Mouse (Mus musculus) testis, adult 2 months (tissue): ENCODE data around the gene Cysltr2.

ENCODE experiments used
- CTCF ChIP-seq: fragments of 200-500 bp; IDR thresholded peaks from 2 replicates; pipeline ENCODE4 v1.5.1; 2012; ENCODE audit warnings: low read depth, mild to moderate bottlenecking, inconsistent platforms, low read length, moderate library complexity; ENCODE audit not compliant: control insufficient read depth, insufficient read depth, insufficient replicate concordance
- POLR2A ChIP-seq: fragments of 200-500 bp; IDR thresholded peaks from 2 replicates; pipeline ENCODE4 v1.6.1; 2012; ENCODE audit warnings: low read depth, mild to moderate bottlenecking, inconsistent platforms, low read length, moderate library complexity; ENCODE audit not compliant: control insufficient read depth

DNA sequence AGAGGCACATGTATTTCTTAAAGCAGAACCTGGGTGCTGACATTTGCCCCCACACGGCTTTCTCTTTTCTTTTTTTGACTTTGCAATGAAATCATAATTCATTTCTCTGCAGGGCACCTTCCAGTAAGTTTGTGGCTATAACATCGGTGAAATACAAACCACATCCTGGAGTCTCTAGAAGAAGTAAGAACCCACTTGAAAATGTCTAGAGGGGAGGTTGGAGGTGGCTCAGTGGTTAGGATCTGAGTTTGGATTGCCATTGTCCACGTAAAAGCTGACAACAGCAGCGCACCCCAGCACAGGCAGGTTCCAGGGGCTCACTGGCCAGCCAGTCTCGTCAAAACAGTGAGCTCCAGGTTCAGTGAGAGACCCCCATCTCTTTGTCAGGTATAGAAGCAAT lies 38.8 kb upstream of the Cysltr2 start:
- no peak for TF ChIP-seq CTCF
- TF ChIP-seq POLR2A: no peak
